ENCODE assay signal across 10 mouse cellular contexts in genomic region chr3:130962701-130963472, GRCm38 (mm10).
A peak's percentile ranks its signal among the peaks of the same experiment; 100 is the strongest.
DNase-seq lines count a peak whose midpoint lies in the region; ATAC-seq lines count a peak whose summit lies in the region.
"Had no signal": no experiment of that assay in that cellular context is flagged by ENCODE, and none has a peak within 500 bp of the region (broad histone marks: within the 10 kb centered on the region; RNA-seq: fewer than 3 reads in every experiment).

No protein-coding gene starts in this region.

- no peak overlapping the region for H3K9ac ChIP-seq in heart, embryonic 13.5 days
- no peak overlapping the region for H3K9ac ChIP-seq in heart, embryonic 12.5 days
- peak overlapping the region; percentile 1; the same call in 1 of the 2 replicates for H3K9ac ChIP-seq in embryonic facial prominence, embryonic 14.5 days (ENCODE audit: low read depth, low read length)
- H3K9ac ChIP-seq in hindbrain, embryonic 16.5 days (ENCODE audit: low read depth, low read length) = no peak overlapping the region
- H3K9ac ChIP-seq in neural tube, embryonic 13.5 days = 0 out of 2 replicates have a peak overlapping the region, but pooled peaks have one; percentile 23
- H3K9ac ChIP-seq: stomach, embryonic 15.5 days had no signal

- 65% methylated on average over 12 of the region's 12 CpGs for WGBS in heart, embryonic 13.5 days
- WGBS in heart, embryonic 12.5 days = 68% methylated on average over 12 of the region's 12 CpGs
- WGBS in embryonic facial prominence, embryonic 14.5 days = 59% methylated on average over 12 of the region's 12 CpGs
- WGBS in hindbrain, embryonic 16.5 days = 40% methylated on average over 12 of the region's 12 CpGs
- WGBS in neural tube, embryonic 13.5 days = 53% methylated on average over 12 of the region's 12 CpGs

- no peaks in the 10 kb centered on the region for H3K9me3 ChIP-seq in heart, embryonic 13.5 days
- no peaks in the 10 kb centered on the region for H3K9me3 ChIP-seq in heart, embryonic 12.5 days (replicated peaks)
- H3K9me3 ChIP-seq in embryonic facial prominence, embryonic 14.5 days (ENCODE audit: control insufficient read depth, low read length) = no peaks in the 10 kb centered on the region
- no peaks in the 10 kb centered on the region for H3K9me3 ChIP-seq in hindbrain, embryonic 16.5 days (ENCODE audit: control insufficient read depth, low read length)
- no peaks in the 10 kb centered on the region for H3K9me3 ChIP-seq in neural tube, embryonic 13.5 days
- H3K9me3 ChIP-seq: stomach, embryonic 15.5 days had no signal

- no peaks in the 10 kb centered on the region for H3K36me3 ChIP-seq in heart, embryonic 13.5 days
- no peaks in the 10 kb centered on the region for H3K36me3 ChIP-seq in heart, embryonic 12.5 days
- no peaks in the 10 kb centered on the region for H3K36me3 ChIP-seq in embryonic facial prominence, embryonic 14.5 days (ENCODE audit: control insufficient read depth, insufficient read depth, low read length)
- H3K36me3 ChIP-seq in hindbrain, embryonic 16.5 days (ENCODE audit: control insufficient read depth, insufficient read depth, low read length) = no peaks in the 10 kb centered on the region
- no peaks in the 10 kb centered on the region for H3K36me3 ChIP-seq in neural tube, embryonic 13.5 days
- H3K36me3 ChIP-seq: stomach, embryonic 15.5 days had no signal

- H3K27me3 ChIP-seq in heart, embryonic 13.5 days (replicated peaks) = no peaks in the 10 kb centered on the region
- no peaks in the 10 kb centered on the region; the same call in 1 of the 2 replicates for H3K27me3 ChIP-seq in heart, embryonic 12.5 days (replicated peaks)
- no peaks in the 10 kb centered on the region for H3K27me3 ChIP-seq in embryonic facial prominence, embryonic 14.5 days (replicated peaks; ENCODE audit: control insufficient read depth, insufficient read depth, low read length)
- no peaks in the 10 kb centered on the region for H3K27me3 ChIP-seq in hindbrain, embryonic 16.5 days (replicated peaks; ENCODE audit: control insufficient read depth, insufficient read depth, low read length)
- H3K27me3 ChIP-seq in neural tube, embryonic 13.5 days = no peaks in the 10 kb centered on the region; the same call in 1 of the 2 replicates
- H3K27me3 ChIP-seq: stomach, embryonic 15.5 days had no signal

- no peak overlapping the region for H3K27ac ChIP-seq in heart, embryonic 13.5 days (replicated peaks)
- H3K27ac ChIP-seq in heart, embryonic 12.5 days (ENCODE audit: poor library complexity, severe bottlenecking) = no peak overlapping the region
- H3K27ac ChIP-seq in embryonic facial prominence, embryonic 14.5 days (replicated peaks; ENCODE audit: low read depth, low read length) = no peak overlapping the region
- H3K27ac ChIP-seq in hindbrain, embryonic 16.5 days (ENCODE audit: low read depth, low read length) = peak overlapping the region; percentile 66
- peak overlapping the region; percentile 29; the same call in 1 of the 2 replicates for H3K27ac ChIP-seq in neural tube, embryonic 13.5 days (replicated peaks)
- H3K27ac ChIP-seq: stomach, embryonic 15.5 days had no signal

- no peak for DNase-seq in embryonic facial prominence, embryonic 14.5 days (ENCODE audit: low spot score)
- DNase-seq in thymus, postnatal 10 days (ENCODE audit: low spot score in 2 of 2) = no peak
- DNase-seq in spleen, postnatal 14 days (ENCODE audit: low spot score in 2 of 2) = no peak
- DNase-seq in frontal cortex, postnatal 14 days (ENCODE audit: low spot score in 2 of 2) = no peak
- DNase-seq: kidney, adult 9 months had no signal

- no peak overlapping the region for H3K4me3 ChIP-seq in heart, embryonic 13.5 days
- H3K4me3 ChIP-seq in heart, embryonic 12.5 days = no peak overlapping the region
- no peak overlapping the region for H3K4me3 ChIP-seq in embryonic facial prominence, embryonic 14.5 days (ENCODE audit: low read depth, low read length)
- H3K4me3 ChIP-seq in hindbrain, embryonic 16.5 days (ENCODE audit: low read length) = peak overlapping the region; percentile 28
- H3K4me3 ChIP-seq in neural tube, embryonic 13.5 days = peak overlapping the region; percentile 23

- peak overlapping the region; percentile 41; the same call in 1 of the 2 replicates for H3K4me2 ChIP-seq in heart, embryonic 13.5 days
- H3K4me2 ChIP-seq in heart, embryonic 12.5 days = no peak overlapping the region; the same call in 1 of the 2 replicates
- H3K4me2 ChIP-seq in embryonic facial prominence, embryonic 14.5 days (ENCODE audit: low read depth, low read length) = peak overlapping the region; percentile 41; the same call in 1 of the 2 replicates
- peak overlapping the region; percentile 55 for H3K4me2 ChIP-seq in hindbrain, embryonic 16.5 days (ENCODE audit: low read length)
- H3K4me2 ChIP-seq in neural tube, embryonic 13.5 days = peak overlapping the region; percentile 51

- no peak for ATAC-seq in heart, embryonic 13.5 days (ENCODE audit: extremely low read depth, insufficient number of reproducible peaks, low FRiP score, low TSS enrichment)
- ATAC-seq in heart, embryonic 12.5 days (ENCODE audit: insufficient number of reproducible peaks, low FRiP score) = no peak
- ATAC-seq in embryonic facial prominence, embryonic 14.5 days (ENCODE audit: low read depth) = peak; percentile 62; the same call in 1 of the 2 replicates
- peak; percentile 60 for ATAC-seq in hindbrain, embryonic 16.5 days
- peak; percentile 62; the same call in 1 of the 2 replicates for ATAC-seq in neural tube, embryonic 13.5 days (ENCODE audit: low read depth)

- H3K4me1 ChIP-seq in heart, embryonic 13.5 days = peaks cover 12% of the 10 kb centered on the region
- H3K4me1 ChIP-seq in heart, embryonic 12.5 days (replicated peaks) = peaks cover 10% of the 10 kb centered on the region; the same call in 1 of the 2 replicates
- H3K4me1 ChIP-seq in embryonic facial prominence, embryonic 14.5 days (ENCODE audit: control insufficient read depth, insufficient read depth, low read length) = peaks cover 6% of the 10 kb centered on the region; the same call in 1 of the 2 replicates
- H3K4me1 ChIP-seq in hindbrain, embryonic 16.5 days (ENCODE audit: control insufficient read depth, insufficient read depth, low read depth, low read length) = peaks cover 17% of the 10 kb centered on the region
- peaks cover 30% of the 10 kb centered on the region for H3K4me1 ChIP-seq in neural tube, embryonic 13.5 days (replicated peaks)
- H3K4me1 ChIP-seq: stomach, embryonic 15.5 days had no signal

Comparison
In these comparisons a context has a peak if more than half of its experiments do, and no peak if none do; other contexts are left out.
1. ATAC-seq: peak in embryonic facial prominence, embryonic 14.5 days (single experiment), hindbrain, embryonic 16.5 days (single experiment) and neural tube, embryonic 13.5 days (single experiment); none in heart, embryonic 13.5 days (single experiment) and heart, embryonic 12.5 days (single experiment).
2. H3K27ac ChIP-seq: peak in hindbrain, embryonic 16.5 days (single experiment) and neural tube, embryonic 13.5 days (single experiment); none in heart, embryonic 13.5 days (single experiment), heart, embryonic 12.5 days (single experiment) and embryonic facial prominence, embryonic 14.5 days (single experiment).
3. H3K4me3 ChIP-seq: peak in hindbrain, embryonic 16.5 days (single experiment) and neural tube, embryonic 13.5 days (single experiment); none in heart, embryonic 13.5 days (single experiment), heart, embryonic 12.5 days (single experiment) and embryonic facial prominence, embryonic 14.5 days (single experiment).
4. H3K9ac ChIP-seq: peak in embryonic facial prominence, embryonic 14.5 days (single experiment) and neural tube, embryonic 13.5 days (single experiment); none in heart, embryonic 13.5 days (single experiment), heart, embryonic 12.5 days (single experiment) and hindbrain, embryonic 16.5 days (single experiment).